Mouse (Mus musculus): ENCODE data around the gene Gpc4. TPM values are rescaled to one million over a fixed set of nuclear protein-coding genes. Genes with fewer than 3 reads are reported as not detected.

The Gpc4 gene
- polyA plus RNA-seq, 1 experiment from 2014 or later: 13.4 TPM

- Histone ChIP-seq H3K27me3 (replicated peaks; ENCODE audit: control insufficient read depth, insufficient read depth, low read length) (no peaks in the 10 kb centered on the region), H3K4me1 (replicated peaks; ENCODE audit: control insufficient read depth, insufficient read depth, low read length) (no peaks in the 10 kb centered on the region), H3K36me3 (ENCODE audit: control insufficient read depth, insufficient read depth, low read length) (no peaks in the 10 kb centered on the region), H3K27ac (ENCODE audit: low read depth, low read length) (no peak overlapping the region), H3K9ac (ENCODE audit: low read depth, low read length) (no peak overlapping the region), H3K4me2 (no peak overlapping the region), H3K4me3 (ENCODE audit: low read depth, low read length) (no peak overlapping the region), H3K9me3 (ENCODE audit: control insufficient read depth, low read length) (no peaks in the 10 kb centered on the region)
- whole genome bisulfite sequencing: 70% methylated on average over 7 of the region's 7 CpGs
- DNase-seq (ENCODE audit: low spot score) (no peak), ATAC-seq (replicated peaks; ENCODE audit: low FRiP score) (no peak)
These were observed 134.9 kb downstream of the Gpc4 start for GRCm38 (mm10) chrX:52030146-52030545.

GRCm38 (mm10) chrX:52017660-52018059 lies 147.4 kb downstream of the Gpc4 start:
- no peaks in the 10 kb centered on the region for H3K4me1 ChIP-seq (replicated peaks; ENCODE audit: control insufficient read depth, insufficient read depth, low read length)
- H3K9me3 ChIP-seq (ENCODE audit: control insufficient read depth, low read length): no peaks in the 10 kb centered on the region
- WGBS: 61% methylated on average over 9 of the region's 9 CpGs
- ATAC-seq (replicated peaks; ENCODE audit: low FRiP score): no peak
- DNase-seq (ENCODE audit: low spot score): no peak
- no peak overlapping the region for H3K9ac ChIP-seq (ENCODE audit: low read depth, low read length)
- H3K4me2 ChIP-seq: no peak overlapping the region
- no peaks in the 10 kb centered on the region for H3K27me3 ChIP-seq (replicated peaks; ENCODE audit: control insufficient read depth, insufficient read depth, low read length)
- no peak overlapping the region for H3K27ac ChIP-seq (ENCODE audit: low read depth, low read length)
- no peak overlapping the region for H3K4me3 ChIP-seq (ENCODE audit: low read depth, low read length)
- H3K36me3 ChIP-seq (ENCODE audit: control insufficient read depth, insufficient read depth, low read length): no peaks in the 10 kb centered on the region

Other genes starting within 250 kb of the Gpc4 start
- gene 1700080O16Rik, start 192.5 kb downstream of the Gpc4 start, polyA plus RNA-seq (2014; fragmentation: Nextera tagmentation; extraction: Ambion mirVana): not detected in 2 replicates

Data from liver, embryonic 11.5 days (tissue).